Comparison of ENCODE assay signal across 9 mouse cellular contexts in the genomic region with DNA sequence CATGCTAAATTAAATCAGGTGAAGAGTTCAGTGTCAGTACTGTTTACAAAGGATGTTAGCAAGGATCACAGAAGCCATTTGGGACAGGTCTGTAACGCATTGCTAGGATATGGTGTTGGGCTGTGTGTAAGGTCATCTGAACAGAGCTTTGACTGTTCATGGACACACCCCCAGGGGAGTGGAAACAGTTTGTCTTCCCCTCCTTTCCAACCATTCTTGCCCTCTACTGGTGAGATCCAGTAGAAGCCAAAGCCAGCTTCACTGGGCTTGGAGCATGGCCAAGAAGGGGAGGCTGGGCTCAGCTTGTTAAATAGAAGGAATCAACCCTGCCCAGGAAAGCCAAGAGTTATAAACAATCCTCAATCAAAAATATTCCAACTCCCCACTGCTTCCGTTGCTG. TPM values are rescaled to one million over a fixed set of nuclear protein-coding genes. Genes with fewer than 3 reads are reported as not detected.
DNase-seq lines count a peak whose midpoint lies in the region; ATAC-seq and TF ChIP-seq lines count a peak whose summit lies in the region.
"Had no signal": no experiment of that assay in that cellular context is flagged by ENCODE, and none has a peak within 500 bp of the region (broad histone marks: within the 10 kb centered on the region; RNA-seq: fewer than 3 reads in every experiment).

No protein-coding gene starts in this region.

- DNase-seq in cerebellum, adult 18-20 months: no peak
- DNase-seq in midbrain, embryonic 14.5 days: peak; percentile 66
- no peak for DNase-seq in midbrain, embryonic 10.5 days (ENCODE audit: low spot score)
- DNase-seq in brain, embryonic 14.5 days (ENCODE audit: low read depth): peak; percentile 72
- DNase-seq in yolk sac, embryonic 10.5 days (ENCODE audit: low spot score): no peak

- 0 out of 2 replicates have a peak, but pooled peaks have one; percentile 37 for ATAC-seq in cerebellum, adult (ENCODE audit: insufficient number of reproducible peaks, low FRiP score, low TSS enrichment)
- no peak for ATAC-seq in midbrain, embryonic 14.5 days (ENCODE audit: low FRiP score, low TSS enrichment)
- ATAC-seq in hematopoietic stem cell, adult 5-6 weeks (replicated peaks in 1 of 2; ENCODE audit: insufficient read depth in 1 of 2, low FRiP score in 2 of 2, low TSS enrichment in 1 of 2, low read depth in 1 of 2, poor library complexity in 2 of 2, severe bottlenecking in 2 of 2): peak; percentile 91
- ATAC-seq in lung, embryonic 16.5 days (ENCODE audit: low read depth): peak; percentile 69

- H3K9ac ChIP-seq in midbrain, embryonic 14.5 days (replicated peaks; ENCODE audit: low read length): no peak overlapping the region
- no peak overlapping the region for H3K9ac ChIP-seq in lung, embryonic 16.5 days (ENCODE audit: low read length)
- H3K9ac ChIP-seq: neural tube, embryonic 12.5 days had no signal

- 72% methylated on average over 2 of the region's 2 CpGs for whole genome bisulfite sequencing in midbrain, embryonic 14.5 days
- 82% methylated on average over 2 of the region's 2 CpGs for WGBS in midbrain, embryonic 10.5 days
- WGBS in lung, embryonic 16.5 days: 26% methylated on average over 2 of the region's 2 CpGs

- TF ChIP-seq POLR2A in brain, embryonic 14.5 days (IDR thresholded peaks at IDR 0.05; ENCODE audit: borderline replicate concordance, extremely low read depth, insufficient read depth, insufficient read length, poor library complexity, severe bottlenecking): no peak

- no peaks in the 10 kb centered on the region for H3K4me1 ChIP-seq in midbrain, embryonic 14.5 days (ENCODE audit: control insufficient read depth, insufficient read depth, low read length)
- H3K4me1 ChIP-seq in midbrain, embryonic 10.5 days: no peaks in the 10 kb centered on the region
- H3K4me1 ChIP-seq in lung, embryonic 16.5 days (replicated peaks; ENCODE audit: control insufficient read depth, insufficient read depth, low read length): peaks cover 4% of the 10 kb centered on the region
- H3K4me1 ChIP-seq: neural tube, embryonic 12.5 days had no signal

- peak; percentile 46; the same call in 1 of the 2 replicates for TF ChIP-seq CTCF in brain, embryonic 14.5 days (IDR thresholded peaks at IDR 0.05; ENCODE audit: borderline replicate concordance, extremely low read depth, insufficient read depth, insufficient read length)

- H3K27me3 ChIP-seq in midbrain, embryonic 14.5 days (ENCODE audit: control insufficient read depth, insufficient read depth, low read length): no peaks in the 10 kb centered on the region
- H3K27me3 ChIP-seq in midbrain, embryonic 10.5 days (ENCODE audit: low read depth, poor library complexity, severe bottlenecking): no peaks in the 10 kb centered on the region
- no peaks in the 10 kb centered on the region for H3K27me3 ChIP-seq in lung, embryonic 16.5 days (ENCODE audit: control insufficient read depth, insufficient read depth, low read depth, low read length)
- H3K27me3 ChIP-seq: neural tube, embryonic 12.5 days had no signal

- no peak overlapping the region for H3K4me3 ChIP-seq in midbrain, embryonic 14.5 days (replicated peaks; ENCODE audit: low read depth, low read length)
- no peak overlapping the region for H3K4me3 ChIP-seq in midbrain, embryonic 10.5 days
- no peak overlapping the region for H3K4me3 ChIP-seq in lung, embryonic 16.5 days (ENCODE audit: low read length)
- H3K4me3 ChIP-seq: neural tube, embryonic 12.5 days had no signal

- no peaks in the 10 kb centered on the region for H3K9me3 ChIP-seq in midbrain, embryonic 14.5 days (ENCODE audit: control insufficient read depth, low read length)
- H3K9me3 ChIP-seq in midbrain, embryonic 10.5 days (replicated peaks): no peaks in the 10 kb centered on the region
- no peaks in the 10 kb centered on the region for H3K9me3 ChIP-seq in lung, embryonic 16.5 days (ENCODE audit: control insufficient read depth, low read length)
- H3K9me3 ChIP-seq: neural tube, embryonic 12.5 days had no signal

- H3K27ac ChIP-seq in midbrain, embryonic 14.5 days (replicated peaks; ENCODE audit: low read depth, low read length): no peak overlapping the region
- H3K27ac ChIP-seq in midbrain, embryonic 10.5 days (replicated peaks): no peak overlapping the region
- H3K27ac ChIP-seq in lung, embryonic 16.5 days (ENCODE audit: low read length): no peak overlapping the region
- H3K27ac ChIP-seq: neural tube, embryonic 12.5 days had no signal

- no peak overlapping the region for H3K4me2 ChIP-seq in midbrain, embryonic 14.5 days (ENCODE audit: low read length)
- no peak overlapping the region for H3K4me2 ChIP-seq in lung, embryonic 16.5 days (ENCODE audit: low read depth, low read length)
- H3K4me2 ChIP-seq: neural tube, embryonic 12.5 days had no signal

- no peaks in the 10 kb centered on the region for H3K36me3 ChIP-seq in midbrain, embryonic 14.5 days (ENCODE audit: control insufficient read depth, insufficient read depth, low read length)
- no peaks in the 10 kb centered on the region for H3K36me3 ChIP-seq in midbrain, embryonic 10.5 days
- H3K36me3 ChIP-seq in lung, embryonic 16.5 days (ENCODE audit: control insufficient read depth, insufficient read depth, low read length): no peaks in the 10 kb centered on the region
- H3K36me3 ChIP-seq: neural tube, embryonic 12.5 days had no signal

RNA-seq across cellular contexts. Expression of gene Tmem184c, which starts 7.4 kb away (rescaled TPM):
- polyA plus RNA-seq in midbrain, embryonic 14.5 days (2014; fragmentation: Nextera tagmentation; extraction: Ambion mirVana): 66.5 and 77.3 TPM in 2 replicates
- 45.5 and 49.2 TPM in 2 replicates for polyA plus RNA-seq in midbrain, embryonic 10.5 days (2016; fragmentation: Nextera tagmentation; extraction: Ambion mirVana)
- polyA plus RNA-seq in brain, embryonic 14.5 days (2012; rRNA removed): 44.5 and 46.6 TPM in 2 replicates
- total RNA-seq in hematopoietic stem cell, adult 5-6 weeks (2017): 16.6 and 22.2 TPM in 2 replicates
- 26.0 and 30.1 TPM in 2 replicates for polyA plus RNA-seq in lung, embryonic 16.5 days (2015; fragmentation: Nextera tagmentation; extraction: Ambion mirVana)

Comparison
In these comparisons a context has a peak if more than half of its experiments do, and no peak if none do; other contexts are left out.
1. DNase-seq: peak in midbrain, embryonic 14.5 days (single experiment) and brain, embryonic 14.5 days (single experiment); none in cerebellum, adult 18-20 months (0 of 2), midbrain, embryonic 10.5 days (single experiment) and yolk sac, embryonic 10.5 days (single experiment).